Mouse (Mus musculus) layer of hippocampus, adult 18-20 months (tissue): ENCODE measurements around the gene Il15. TPM values are rescaled to one million over a fixed set of nuclear protein-coding genes. Genes with fewer than 3 reads are reported as not detected.

Experiments used
- DNase-seq, 2 experiments: peaks; one replicate each; pipeline ENCODE4 v3.0.0; 2022; ENCODE audit warnings: low spot score in 2 of 2
- long read RNA-seq: library from polyadenylated mRNA; stranded (forward); transcript quantifications from one replicate; pipeline ENCODE4 v2.0.0, GENCODE M21; 2021
- total RNA-seq, 2 experiments: library from RNA; stranded (reverse); gene quantifications; 2 replicates each; pipeline ENCODE4 v1.2.3; 2021

Gene Il15
- 1 to 10 TPM in 1 of 2 experiments, under 1 TPM in 1; 0.79 to 1.5 TPM for total RNA-seq
- long read RNA-seq, partial matches to known transcripts = 0 of 1 reads
- long read RNA-seq, other reads (novel, unspliced or antisense) = 0 of 1 reads

DNA sequence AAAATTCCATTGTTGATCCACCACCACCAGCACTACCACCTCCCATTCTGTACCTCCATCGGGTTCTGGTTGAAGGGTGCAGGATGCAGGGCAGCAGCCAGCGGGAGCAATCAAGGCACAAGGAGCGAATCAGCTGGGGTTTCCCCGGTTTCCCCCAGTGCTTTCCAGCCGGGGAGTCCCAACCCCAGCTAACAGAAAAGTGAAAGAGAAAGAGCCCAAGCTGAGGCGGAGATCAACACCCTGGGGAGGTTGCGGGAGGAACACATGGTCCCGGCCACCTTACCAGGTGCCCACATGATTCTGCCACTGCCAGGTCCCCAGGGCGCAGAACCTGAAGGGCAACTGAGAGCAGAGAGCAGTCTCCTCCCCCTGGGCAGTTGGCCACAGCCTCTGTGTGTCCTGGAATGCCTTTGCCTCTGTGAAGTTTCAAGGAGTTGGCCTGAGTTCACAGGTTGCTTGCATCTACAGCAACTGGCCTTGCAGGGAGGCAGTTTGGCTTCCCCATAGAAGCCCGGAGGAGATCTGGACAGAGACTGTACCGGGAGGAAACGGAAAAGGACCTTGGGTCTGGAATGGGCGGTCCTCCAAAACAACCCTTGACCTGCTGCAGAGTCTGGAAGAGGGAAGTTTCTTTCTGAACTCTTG lies at the start of gene Il15:
TSS of gene Il15 (minus strand) at position 537 of the 645 bp plus-strand sequence.
- DNase-seq = no peak

DNA sequence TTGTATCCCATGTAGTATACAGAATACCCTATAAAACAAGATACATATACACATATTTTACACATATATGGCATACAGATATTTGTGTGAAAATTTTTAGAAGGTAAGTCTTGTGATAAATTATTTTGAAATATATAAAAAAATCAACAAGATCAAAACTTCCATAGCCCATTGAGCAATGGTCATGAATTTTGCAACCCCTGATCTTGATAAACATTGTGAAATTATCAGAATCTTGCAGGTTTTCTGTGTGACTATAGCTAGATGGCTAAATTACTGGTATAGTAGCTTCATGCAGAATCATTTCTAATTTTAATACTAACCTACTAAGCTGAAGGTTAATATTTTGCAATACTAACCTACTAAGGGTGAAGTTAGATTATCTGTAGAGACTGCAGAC lies 41.9 kb upstream of the Il15 start:
- no peak for DNase-seq

DNA sequence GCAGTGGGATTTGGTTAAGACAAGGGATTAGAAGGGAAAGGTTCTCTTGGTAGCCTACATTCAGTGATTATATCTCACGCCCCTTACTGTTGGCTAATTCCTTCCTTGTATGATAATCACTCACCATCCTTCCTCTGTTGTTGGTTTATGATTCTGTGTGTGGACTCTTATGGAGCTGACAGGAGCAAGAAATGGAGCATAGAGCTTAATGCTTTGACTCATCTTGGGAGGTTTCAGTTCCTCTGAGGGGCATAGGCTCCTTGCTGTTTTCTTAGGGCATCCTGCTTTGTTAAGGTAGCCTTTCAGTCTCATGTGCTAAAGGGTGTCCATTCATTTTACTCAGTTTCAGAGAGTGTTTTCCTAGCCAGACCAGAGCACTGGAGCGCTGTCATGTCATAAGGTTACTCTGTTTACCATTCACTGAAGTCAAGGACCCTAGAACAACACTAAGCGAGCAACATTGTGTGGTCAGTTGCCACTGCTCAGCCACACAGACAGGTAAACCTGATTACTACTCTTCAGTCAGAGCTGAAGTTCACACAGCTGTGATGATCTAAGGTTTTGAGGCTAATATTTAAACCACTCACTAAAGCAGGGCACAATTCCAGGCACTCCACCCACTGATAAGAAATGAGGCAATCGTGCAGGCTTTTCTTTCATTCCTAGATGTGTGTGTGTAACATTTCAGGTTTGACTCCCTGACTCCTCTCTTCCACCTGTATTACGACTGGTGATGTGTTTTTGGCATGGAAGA lies 13.7 kb upstream of the Il15 start:
- no peak for DNase-seq

DNA sequence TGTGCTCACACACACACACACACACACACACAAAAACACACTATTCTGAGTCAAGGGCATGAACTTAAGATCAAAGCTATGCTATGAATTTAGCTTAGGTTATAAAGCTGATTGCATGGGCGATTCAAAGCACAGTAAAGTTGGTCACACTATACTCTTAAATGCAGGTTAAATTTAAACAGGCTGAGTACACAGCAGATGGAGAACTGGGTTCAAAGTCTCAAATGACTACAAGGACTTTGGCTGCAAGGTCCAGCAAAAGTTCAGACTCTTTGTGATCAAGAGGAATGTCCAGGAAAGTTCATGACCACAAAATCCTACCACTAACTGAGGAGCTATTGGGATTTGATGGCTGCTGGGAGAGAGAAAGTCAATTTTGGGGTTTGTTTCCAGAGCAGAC lies 12.5 kb upstream of the Il15 start:
- no peak for DNase-seq

DNA sequence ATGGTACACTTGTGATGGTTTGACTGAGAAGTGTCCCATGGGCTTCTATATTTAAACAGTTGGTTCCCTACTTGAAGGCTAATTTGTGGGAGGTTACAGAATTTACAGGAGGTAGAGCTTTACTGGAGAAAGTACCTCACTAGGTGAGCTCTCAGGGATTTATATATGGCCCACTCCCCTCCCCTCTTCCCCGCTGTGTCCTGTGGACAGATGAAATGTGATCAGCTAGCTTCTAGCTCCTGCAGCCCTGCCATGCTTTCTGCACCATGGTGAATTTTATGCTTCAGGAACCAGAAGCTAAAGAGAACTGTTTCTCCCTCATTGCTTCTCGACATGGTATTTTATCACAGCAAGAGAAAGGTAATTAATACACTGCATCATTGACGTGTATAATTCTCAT lies 7.1 kb upstream of the Il15 start:
- no peak for DNase-seq

DNA sequence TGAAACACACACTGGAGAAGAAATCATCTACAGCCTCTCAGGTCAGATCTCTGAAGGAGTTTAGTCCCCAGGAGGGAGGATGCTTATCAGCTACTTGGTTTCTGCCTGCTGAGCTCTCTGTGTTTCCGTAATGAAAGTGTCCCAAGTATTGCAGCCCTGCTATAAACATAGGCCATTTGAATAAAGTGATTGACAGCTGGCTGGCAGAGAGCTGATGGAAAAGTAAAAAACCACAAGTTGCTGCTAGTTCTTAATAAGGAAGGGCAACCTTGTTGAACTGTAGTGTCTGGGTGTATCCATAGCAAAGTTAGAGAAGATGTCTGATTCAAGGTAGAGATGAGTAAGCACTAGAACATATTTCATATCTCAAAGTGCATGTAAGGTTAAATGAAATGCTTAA lies 4.0 kb upstream of the Il15 start:
- no peak for DNase-seq

DNA sequence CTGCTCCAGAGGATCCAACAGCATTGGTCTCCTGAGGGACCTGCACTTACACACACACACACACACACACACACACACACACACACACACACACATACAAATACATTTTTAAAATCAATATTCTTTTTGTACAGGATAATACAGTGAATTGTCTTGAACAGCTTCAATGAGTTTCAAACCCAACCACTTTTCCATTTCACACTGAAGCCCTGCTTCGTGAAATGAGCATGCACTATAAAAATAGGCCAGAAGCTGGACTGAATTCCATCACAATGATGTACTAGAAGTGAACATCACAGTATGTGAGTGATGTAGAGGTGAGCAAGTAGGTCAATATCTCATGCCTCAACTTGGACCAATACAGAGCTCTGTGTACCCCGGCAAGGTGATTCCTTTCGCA lies 1.0 kb upstream of the Il15 start:
- DNase-seq = no peak

DNA sequence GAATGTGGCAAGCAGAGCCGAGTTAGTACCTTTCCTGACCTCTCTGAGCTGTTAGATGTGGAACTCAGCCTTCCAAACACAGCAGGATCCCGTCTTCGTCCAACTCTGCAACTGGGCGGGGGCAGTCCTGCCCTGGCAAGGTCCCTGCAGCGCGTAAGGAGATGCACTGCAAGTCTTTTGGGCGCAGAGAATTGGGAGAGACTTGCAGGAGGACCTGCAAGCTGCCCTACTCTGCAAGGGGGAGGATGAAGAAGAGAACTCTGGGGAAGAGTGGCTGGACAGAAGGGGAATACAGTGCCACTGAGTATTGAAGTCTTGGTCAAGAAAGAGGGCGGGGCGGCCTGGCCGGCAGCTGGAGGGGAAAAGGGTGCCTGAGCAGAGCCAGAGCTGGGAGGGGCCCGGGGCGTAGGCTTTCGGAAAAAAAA lies 749 bp downstream of the Il15 start:
- no peak for DNase-seq

DNA sequence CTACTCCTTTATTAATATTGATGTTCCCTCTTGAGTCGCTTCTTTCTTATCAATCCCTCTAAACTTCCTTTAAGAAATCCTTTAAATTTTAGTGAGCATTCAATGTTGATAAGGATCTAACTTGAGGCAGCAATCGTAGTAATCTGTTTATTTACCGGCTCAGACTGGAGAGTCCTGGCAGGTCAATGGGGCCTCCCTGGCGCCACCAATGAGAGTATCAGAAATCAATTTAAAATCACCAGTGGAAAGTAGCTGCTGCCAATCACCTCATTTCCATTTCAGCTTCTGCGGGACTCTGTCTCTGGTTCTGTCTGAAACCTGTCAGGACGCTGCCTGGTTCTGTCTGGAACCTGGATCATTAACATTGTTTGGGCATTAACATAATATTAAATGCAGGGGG lies 1.5 kb downstream of the Il15 start:
- no peak for DNase-seq

DNA sequence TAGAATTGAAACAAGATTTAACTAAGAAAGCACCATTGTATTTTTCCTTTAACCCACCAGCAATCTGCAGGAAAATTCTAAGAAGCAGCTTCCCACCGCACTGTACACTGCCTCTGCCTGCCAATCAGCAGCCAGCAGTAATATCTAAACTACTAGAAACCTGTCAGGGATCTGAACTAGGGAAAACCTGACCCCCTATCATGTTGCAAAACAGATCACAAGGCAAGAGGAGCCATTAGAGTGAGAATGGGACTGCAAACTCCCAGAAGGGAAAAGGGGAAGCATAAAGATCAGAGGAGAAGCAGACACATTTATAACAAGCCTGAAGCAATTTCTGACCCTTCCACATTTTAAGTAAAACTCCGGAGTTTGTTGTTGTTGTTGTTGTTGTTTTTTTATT lies 2.0 kb downstream of the Il15 start:
- no peak for DNase-seq

DNA sequence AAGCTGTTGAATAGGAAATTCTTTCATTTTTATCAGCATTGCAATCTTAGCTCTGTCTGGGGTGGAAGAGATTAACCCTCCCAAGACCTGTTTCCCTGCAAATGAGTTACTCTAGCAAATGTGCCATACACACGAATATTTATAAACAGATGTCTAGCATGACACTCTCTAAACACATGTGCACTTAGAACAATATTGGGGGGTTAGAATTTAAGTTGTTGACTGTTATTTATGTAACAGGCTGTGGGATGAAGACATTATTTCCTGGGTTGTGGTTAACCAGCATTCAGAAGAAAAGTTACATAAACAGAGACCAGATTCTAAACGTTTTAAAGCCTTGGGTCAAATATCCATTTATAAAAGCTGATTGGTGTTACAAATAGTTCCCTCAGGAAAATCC lies 2.6 kb downstream of the Il15 start:
- DNase-seq = no peak

DNA sequence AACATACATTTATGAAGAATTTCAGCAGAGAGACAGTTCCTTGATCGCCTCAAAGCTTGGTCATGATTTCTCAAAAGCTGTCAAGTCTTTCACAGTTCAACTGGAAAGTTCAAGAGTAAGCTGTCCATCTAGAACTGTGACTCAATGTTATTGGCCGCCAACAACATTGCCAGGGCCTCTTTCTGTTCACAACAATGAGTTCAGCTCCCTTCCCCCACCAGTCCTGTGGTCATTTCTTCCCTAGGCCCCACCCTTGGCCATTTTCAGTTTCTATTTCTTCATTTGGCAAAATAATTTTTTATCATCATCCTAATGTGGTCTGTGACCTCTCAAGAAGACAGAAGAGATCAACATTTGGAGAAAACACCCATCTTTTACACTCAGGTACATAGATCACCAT lies 4.5 kb downstream of the Il15 start:
- no peak for DNase-seq

DNA sequence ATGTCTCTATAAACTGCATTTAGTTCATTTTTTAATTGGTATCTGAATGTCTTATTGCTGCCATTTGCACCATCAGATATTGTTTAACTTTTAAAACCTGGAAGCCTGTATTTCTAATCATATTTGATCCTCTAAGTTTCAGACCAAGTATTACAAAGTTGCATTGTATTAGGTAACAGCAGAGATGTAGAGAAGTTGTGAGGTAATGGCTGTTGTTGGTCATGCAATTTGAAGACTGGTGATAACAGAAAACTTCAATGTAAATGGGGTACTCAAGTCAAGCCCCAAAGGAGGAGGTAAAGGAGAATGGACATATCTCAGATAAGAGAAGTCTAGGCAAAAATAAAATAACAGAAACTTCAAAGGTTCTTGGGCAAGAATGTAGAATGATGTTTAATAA lies 11.8 kb downstream of the Il15 start:
- no peak for DNase-seq

DNA sequence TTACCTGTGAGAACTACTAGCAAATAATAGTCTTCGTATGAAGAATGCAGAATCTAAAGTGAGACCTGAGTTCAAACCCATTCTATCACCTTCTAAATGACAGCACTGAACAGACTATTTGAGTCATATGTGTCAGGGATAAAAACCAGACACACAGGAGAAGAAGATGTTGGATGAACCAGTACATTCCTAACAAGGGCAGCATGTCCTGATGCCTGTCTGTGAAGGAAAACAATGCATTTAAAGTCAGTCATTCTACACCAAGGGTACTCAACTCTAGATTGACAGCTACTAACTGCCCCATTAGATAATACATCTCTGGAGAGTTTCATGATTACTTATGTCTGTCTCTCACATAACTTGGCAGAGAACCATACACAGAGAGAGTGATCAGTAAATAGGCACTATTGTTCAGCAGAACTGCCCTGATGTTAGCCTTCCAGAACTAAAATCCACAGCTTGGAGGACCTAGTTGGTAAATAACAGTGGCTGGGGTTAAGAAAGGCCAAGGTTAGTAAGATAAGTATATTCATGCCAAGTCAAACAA lies 14.6 kb downstream of the Il15 start:
- no peak for DNase-seq

DNA sequence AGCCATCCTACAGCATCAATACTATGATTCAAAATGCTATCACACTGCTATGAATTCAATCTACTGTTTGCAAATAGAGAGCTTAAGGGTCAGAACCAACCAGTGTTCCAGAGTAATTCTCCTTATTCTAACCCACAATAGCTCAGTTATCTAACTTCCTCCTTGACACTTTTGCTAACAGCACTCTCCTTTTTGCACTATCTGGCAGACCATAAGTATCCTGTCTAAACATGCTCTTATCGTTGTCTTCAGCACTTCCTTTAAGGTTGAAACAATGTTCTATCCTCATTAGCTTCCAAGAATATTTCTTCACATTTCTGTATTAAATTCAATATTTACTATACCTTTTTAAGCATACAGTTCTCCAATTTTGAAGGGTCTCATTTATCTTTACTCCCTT lies 15.4 kb downstream of the Il15 start:
- no peak for DNase-seq

DNA sequence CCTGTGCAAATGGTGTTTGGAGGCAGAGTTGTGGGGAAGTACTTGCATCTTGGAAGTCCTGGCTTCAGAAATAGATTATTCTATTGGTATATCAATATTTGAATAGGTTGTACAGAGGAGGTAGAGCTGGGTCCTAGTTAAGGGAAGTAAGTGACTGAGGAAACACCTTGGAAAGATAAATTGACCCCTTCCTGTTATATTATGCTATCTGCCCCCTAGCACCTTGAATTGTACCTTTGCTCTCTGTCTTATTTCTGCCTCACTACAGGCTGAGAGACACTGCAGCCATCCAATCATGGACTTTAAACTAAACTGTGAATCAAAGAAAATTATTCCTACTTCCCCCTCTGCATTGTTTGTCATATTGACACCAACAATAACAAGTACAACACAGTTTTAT lies 17.2 kb downstream of the Il15 start:
- DNase-seq = no peak

DNA sequence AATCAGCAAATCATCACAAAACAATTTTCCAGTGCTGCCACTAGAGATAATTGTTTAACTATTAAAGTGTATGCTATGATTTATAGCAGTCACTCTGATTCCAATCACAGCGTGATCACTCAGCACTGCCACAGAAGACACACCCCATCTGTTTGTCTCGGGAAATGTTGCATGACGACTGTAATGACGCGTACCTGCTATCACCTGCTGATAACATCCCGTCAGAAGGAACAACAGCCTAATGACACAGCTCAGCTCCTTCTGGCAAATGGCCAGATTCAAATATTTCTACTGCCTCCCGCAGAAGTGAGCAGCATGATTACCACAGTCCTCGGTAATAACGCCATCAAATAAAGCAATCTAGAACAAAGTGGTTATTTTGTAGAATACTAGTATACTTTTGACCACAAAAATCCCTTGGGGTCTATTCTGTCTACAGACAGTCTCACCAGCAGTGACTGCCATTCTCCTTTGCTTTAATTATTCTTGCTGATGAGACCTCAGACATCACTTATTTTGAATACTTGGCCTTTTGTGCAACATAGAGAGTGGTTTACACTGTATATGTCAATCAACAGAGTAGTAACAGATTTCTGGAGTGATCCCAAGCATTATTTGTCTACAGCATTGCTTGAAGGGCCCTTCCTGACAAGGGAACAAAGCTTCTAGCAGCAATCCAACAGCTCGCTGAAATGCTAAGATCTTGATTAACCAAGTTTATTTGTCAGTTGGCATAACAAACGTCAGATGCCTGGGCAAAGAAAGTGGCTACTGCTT lies 18.4 kb downstream of the Il15 start:
- no peak for DNase-seq

DNA sequence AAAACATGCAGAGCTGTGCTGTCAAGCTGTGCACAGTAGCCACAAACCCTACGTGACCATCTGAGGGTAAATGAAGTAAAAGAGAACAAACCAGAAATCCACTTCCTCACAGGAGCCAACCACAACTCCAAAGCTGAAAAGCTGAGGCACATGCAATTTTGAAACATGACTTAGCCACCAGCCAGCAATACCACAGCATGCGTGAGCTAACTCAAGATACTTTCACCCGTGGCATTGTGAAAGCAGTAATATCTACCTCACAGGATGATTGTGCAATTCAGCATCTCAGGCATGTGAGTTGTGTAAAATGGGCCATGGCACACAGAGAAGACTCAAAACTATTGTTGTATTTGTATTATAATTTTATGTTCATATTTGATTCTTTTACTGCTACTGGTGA lies 19.7 kb downstream of the Il15 start:
- no peak for DNase-seq

DNA sequence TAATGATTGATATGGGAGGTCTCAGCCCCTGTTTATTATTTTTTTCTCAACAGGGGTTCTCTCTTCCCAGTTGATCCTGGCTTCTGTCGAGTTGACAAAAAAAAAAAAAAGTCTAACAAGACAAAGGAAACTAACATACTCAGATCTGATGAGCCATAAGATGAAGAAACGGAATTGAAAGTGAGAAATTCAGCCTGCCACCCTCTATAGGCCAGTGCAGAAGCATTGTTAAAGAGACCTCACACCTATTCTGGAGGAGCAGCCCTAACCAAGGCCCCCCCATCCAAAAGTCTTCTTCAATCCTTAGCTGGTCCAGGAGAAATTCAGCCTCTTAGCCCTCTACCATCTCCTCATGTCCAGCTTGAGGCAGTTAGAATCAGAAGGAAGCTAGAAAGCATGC lies 20.7 kb downstream of the Il15 start:
- DNase-seq = no peak

DNA sequence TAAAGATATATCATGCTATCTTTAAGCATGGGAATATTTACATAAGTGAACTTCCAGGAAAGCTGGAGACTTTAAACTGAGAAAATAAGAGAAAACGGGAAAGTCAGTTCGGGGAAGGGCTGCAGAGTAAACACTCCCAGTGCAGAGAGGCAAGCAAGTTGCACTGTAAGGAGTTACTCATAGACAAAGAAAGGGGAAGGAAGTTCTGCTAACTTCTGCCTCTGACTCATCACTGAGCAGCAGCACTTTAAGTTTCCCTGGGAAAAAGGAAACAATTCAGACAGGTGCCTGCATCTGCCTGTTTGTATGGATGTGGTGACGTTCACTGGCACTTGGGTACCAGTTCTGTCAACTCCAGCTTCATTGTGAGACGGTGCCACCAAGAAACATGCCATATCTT lies 28.6 kb downstream of the Il15 start:
- DNase-seq = no peak

DNA sequence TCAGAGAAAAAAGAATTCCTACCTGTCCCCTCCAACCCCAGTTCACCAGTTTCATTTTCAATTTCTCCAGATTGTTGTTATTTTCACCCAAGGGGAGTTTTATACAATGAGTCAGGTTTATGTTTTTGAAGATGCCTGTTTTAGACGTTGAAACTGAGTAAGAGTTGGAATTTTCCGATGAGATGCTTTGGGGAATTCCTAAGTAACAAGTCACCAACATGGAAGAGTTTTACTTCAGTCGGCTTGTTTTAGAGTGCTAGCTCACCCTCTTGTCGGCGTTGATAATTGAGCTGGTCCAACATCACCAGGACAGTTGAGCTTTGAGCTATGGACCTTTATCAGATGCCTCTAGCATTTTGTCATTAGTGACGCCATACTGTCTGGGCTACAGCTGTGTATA lies 30.2 kb downstream of the Il15 start:
- no peak for DNase-seq

DNA sequence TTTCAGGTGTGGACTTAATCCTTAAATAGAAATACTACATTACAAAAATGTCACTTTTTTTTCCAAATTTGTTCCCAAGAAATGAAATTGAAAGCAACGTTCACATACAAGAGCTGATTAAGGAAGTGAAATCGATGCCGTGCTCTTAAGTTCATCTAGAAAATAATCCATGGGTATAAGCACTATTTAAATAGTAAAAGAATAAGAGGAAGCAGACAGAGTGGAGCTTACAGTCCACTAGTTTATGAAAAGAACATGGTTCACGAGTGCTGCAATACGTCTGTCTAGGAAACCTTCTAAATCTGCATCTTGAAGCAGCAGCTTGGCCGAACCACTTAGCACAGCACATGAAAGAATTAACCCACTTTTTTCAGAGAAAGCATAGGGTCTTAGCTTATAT lies 32.4 kb downstream of the Il15 start:
- DNase-seq = no peak
